Mouse (Mus musculus) CH12.LX (cell line): ENCODE measurements at regions not wholly inside any gene's neighbourhood (a gene's known extent, or its start where the extent isn't known, plus 50 kb on each side); places are given as distances from the start of the nearest gene placed in this dataset.

Experiments used
- DNase-seq: peaks from one replicate; pipeline ENCODE4 v3.0.0-alpha.2; 2013; ENCODE audit errors: extremely low read depth
- H3K27ac ChIP-seq: 2 replicates; pipeline ENCODE4 v1.5.1; 2012; ENCODE audit warnings: low read depth, mild to moderate bottlenecking, control low read depth, moderate library complexity; ENCODE audit not compliant: insufficient read depth
- H3K27me3 ChIP-seq: replicated peaks from 2 replicates; pipeline ENCODE3; 2012; ENCODE audit warnings: inconsistent platforms
- H3K36me3 ChIP-seq, 2 experiments: replicated peaks in 1 of 2; 2 replicates each; pipeline versions ENCODE3 to v1.6.1; 2012; ENCODE audit warnings: inconsistent platforms in 1 of 2, low read length in 1 of 2, mild to moderate bottlenecking in 1 of 2, mixed read lengths in 1 of 2, moderate library complexity in 1 of 2; ENCODE audit not compliant: control insufficient read depth in 1 of 2, insufficient read depth in 1 of 2
- H3K4me1 ChIP-seq, 2 experiments: 2 replicates each; pipeline ENCODE4 v1.6.1; 2012; ENCODE audit warnings: inconsistent platforms in 1 of 2, moderate library complexity in 1 of 2; ENCODE audit not compliant: insufficient read depth in 2 of 2, control insufficient read depth in 1 of 2
- H3K4me2 ChIP-seq: 2 replicates; pipeline ENCODE4 v1.6.1; 2012; ENCODE audit warnings: low read depth, mild to moderate bottlenecking, control low read depth; ENCODE audit not compliant: poor library complexity, insufficient read depth, severe bottlenecking
- H3K4me3 ChIP-seq, 3 experiments: fragments of 150-350 bp in 1 of 3; sonication (generic) in 1 of 3; replicated peaks in 1 of 3; 2 replicates each; pipeline versions ENCODE3 to v1.5.1; 2011 to 2012; ENCODE audit warnings: low read depth in 2 of 3, low read length in 2 of 3, mild to moderate bottlenecking in 2 of 3, moderate library complexity in 2 of 3, control low read depth in 1 of 3, improper control_type of control experiment in 1 of 3, inconsistent platforms in 1 of 3, mixed read lengths in 1 of 3; ENCODE audit not compliant: poor library complexity in 1 of 3
- H3K79me2 ChIP-seq: replicated peaks from 2 replicates; pipeline ENCODE4 v1.6.1; 2012; ENCODE audit warnings: mild to moderate bottlenecking, moderate library complexity; ENCODE audit not compliant: control insufficient read depth, poor library complexity, insufficient read depth, severe bottlenecking; ENCODE audit errors: extremely low read depth
- H3K9ac ChIP-seq: 2 replicates; pipeline ENCODE4 v1.6.1; 2012; ENCODE audit warnings: low read depth, mild to moderate bottlenecking, control low read depth, moderate library complexity; ENCODE audit not compliant: insufficient read depth
- H3K9me3 ChIP-seq: replicated peaks from 2 replicates; pipeline ENCODE3; 2012; ENCODE audit warnings: low read length, inconsistent platforms, mixed read lengths
- CTCF ChIP-seq, 2 experiments: IDR thresholded peaks in 1 of 2; conservative IDR thresholded peaks in 1 of 2; 2 replicates each; pipeline ENCODE4 v1.5.1; 2011 to 2012; ENCODE audit warnings: low read depth in 2 of 2, low read length in 2 of 2, improper control_type of control experiment in 1 of 2, inconsistent platforms in 1 of 2, mild to moderate bottlenecking in 1 of 2, moderate library complexity in 1 of 2
- E2F4 ChIP-seq: IDR thresholded peaks from 2 replicates; pipeline ENCODE4 v1.6.1; 2011; ENCODE audit warnings: low read depth, low read length, improper control_type of control experiment; ENCODE audit not compliant: insufficient replicate concordance
- KAT2A ChIP-seq: IDR thresholded peaks from 2 replicates; pipeline ENCODE4 v1.6.1; 2012; ENCODE audit warnings: low read length, improper control_type of control experiment, inconsistent platforms; ENCODE audit not compliant: insufficient replicate concordance
- NELFE ChIP-seq: IDR thresholded peaks from 2 replicates; pipeline ENCODE4 v1.6.1; 2011; ENCODE audit warnings: low read depth, low read length, improper control_type of control experiment
- PAX5 ChIP-seq: IDR thresholded peaks from 2 replicates; pipeline ENCODE4 v1.6.1; 2012; ENCODE audit warnings: low read length, inconsistent platforms, mixed read lengths
- POLR2A ChIP-seq: IDR thresholded peaks from 2 replicates; pipeline ENCODE4 v1.6.1; 2011; ENCODE audit warnings: low read depth, mild to moderate bottlenecking, improper control_type of control experiment, low read length
- SIN3A ChIP-seq: IDR thresholded peaks from 2 replicates; pipeline ENCODE4 v1.6.1; 2012; ENCODE audit warnings: low read length, improper control_type of control experiment, inconsistent platforms
- SMC3 ChIP-seq: IDR thresholded peaks from 2 replicates; pipeline ENCODE4 v1.6.1; 2011; ENCODE audit warnings: low read depth, low read length, improper control_type of control experiment
- TBP ChIP-seq: conservative IDR thresholded peaks from 2 replicates; pipeline ENCODE4 v1.6.1; 2011; ENCODE audit warnings: low read depth, low read length, improper control_type of control experiment
- TCF12 ChIP-seq: IDR thresholded peaks from 2 replicates; pipeline ENCODE4 v1.6.1; 2014; ENCODE audit warnings: low read depth, mild to moderate bottlenecking, inconsistent platforms, low read length, improper control_type of control experiment
- ZMIZ1 ChIP-seq: IDR thresholded peaks from 2 replicates; pipeline ENCODE4 v1.6.1; 2012; ENCODE audit warnings: low read depth, mild to moderate bottlenecking, inconsistent platforms, low read length, improper control_type of control experiment
- dilution Hi-C: fragments of 300-500 bp; cut with MboI; formaldehyde crosslinking; loops from 2 replicates; pipeline ENCODE4 v1.14.3; 2020; ENCODE audit warnings: low sequenced_read_pairs; ENCODE audit not compliant: extremely low pct_unique_long_range_greater_than_20kb, extremely low pct_ligation_motif_present
- in situ Hi-C: fragments of 300-500 bp; cut with MboI; formaldehyde crosslinking; loops from 3 replicates; pipeline ENCODE4 v1.14.3; 2019; ENCODE audit warnings: low sequenced_read_pairs, low pct_ligation_motif_present, low pct_unique_long_range_greater_than_20kb, mixed read lengths

GRCm38 (mm10) chr19:56231849-56232248 lies 55.1 kb upstream of the Habp2 start:
- no peak overlapping the region for H3K27ac ChIP-seq
- H3K9me3 ChIP-seq: peaks cover 12% of the 10 kb centered on the region
- dilution Hi-C loops: no loop called here

GRCm38 (mm10) chr19:56232269-56232668 lies 54.7 kb upstream of the Habp2 start:
- peaks cover 12% of the 10 kb centered on the region for H3K9me3 ChIP-seq
- in situ Hi-C loops: no loop called here
- no peak for TF ChIP-seq NELFE
- no peak for TF ChIP-seq ZMIZ1
- TF ChIP-seq E2F4: no peak
- TF ChIP-seq SMC3: no peak
- no peak for DNase-seq
- no peak overlapping the region for H3K9ac ChIP-seq
- H3K36me3 ChIP-seq: no peaks in the 10 kb centered on the region
- H3K79me2 ChIP-seq: no peaks in the 10 kb centered on the region
- dilution Hi-C loops: no loop called here
- H3K27me3 ChIP-seq: peaks cover 75% of the 10 kb centered on the region
- no peak overlapping the region for H3K4me3 ChIP-seq
- no peak overlapping the region for H3K4me2 ChIP-seq
- no peaks in the 10 kb centered on the region; a peak in 2 of 4 replicates for H3K4me1 ChIP-seq
- no peak overlapping the region for H3K27ac ChIP-seq

More at GRCm38 (mm10) chr19:56231849-56232248, 55.1 kb upstream of the Habp2 start:
- in situ Hi-C loops: no loop called here
- no peak overlapping the region for H3K9ac ChIP-seq
- no peaks in the 10 kb centered on the region for H3K36me3 ChIP-seq
- H3K27me3 ChIP-seq: peaks cover 71% of the 10 kb centered on the region
- no peak overlapping the region for H3K4me3 ChIP-seq
- DNase-seq: no peak
- H3K79me2 ChIP-seq: no peaks in the 10 kb centered on the region
- no peak overlapping the region for H3K4me2 ChIP-seq
- TF ChIP-seq TBP (no peak), TCF12 (no peak), PAX5 (no peak), POLR2A (no peak), SIN3A (no peak), E2F4 (no peak), NELFE (no peak), KAT2A (no peak)
- H3K4me1 ChIP-seq: peaks cover 0 to 3% of the 10 kb centered on the region in 2 experiments; a peak in 2 of 4 replicates

- H3K4me3 ChIP-seq: no peak overlapping the region
- no peak overlapping the region for H3K27ac ChIP-seq
- DNase-seq: no peak
- H3K79me2 ChIP-seq: no peaks in the 10 kb centered on the region
- TF ChIP-seq CTCF (conservative IDR thresholded peaks at IDR 0.05 in 1 of 2, IDR thresholded peaks at IDR 0.05 in 1 of 2; ENCODE audit: low read depth in 2 of 2, low read length in 2 of 2) (peak; percentile 17 to 18; a peak in 3 of 4 replicates), KAT2A (no peak)
- TF ChIP-seq, all 38 proteins: peak for 1
- H3K27me3 ChIP-seq: peaks cover 77% of the 10 kb centered on the region
- dilution Hi-C loops: no loop called here
- H3K9me3 ChIP-seq: peaks cover 12% of the 10 kb centered on the region
- no peaks in the 10 kb centered on the region for H3K4me1 ChIP-seq
- no peak overlapping the region for H3K4me2 ChIP-seq
- H3K36me3 ChIP-seq: no peaks in the 10 kb centered on the region
- in situ Hi-C loops: no loop called here
- H3K9ac ChIP-seq: no peak overlapping the region
Observed at GRCm38 (mm10) chr19:56232950-56233349, 54.0 kb upstream of the Habp2 start.
